Mouse (Mus musculus): ENCODE measurements around the gene Asic4. TPM values are rescaled to one million over a fixed set of nuclear protein-coding genes. Genes with fewer than 3 reads are reported as not detected.

Gene Asic4
- polyA plus RNA-seq, 1 experiment from 2014 or later: 4.6 TPM

GRCm38 (mm10) chr1:75510154-75510553, 59.9 kb downstream of the Asic4 start:
- H3K9me3 ChIP-seq (ENCODE audit: control insufficient read depth, low read length): no peaks in the 10 kb centered on the region
- H3K4me1 ChIP-seq (ENCODE audit: control insufficient read depth, insufficient read depth, low read length): peaks cover 4% of the 10 kb centered on the region
- H3K4me3 ChIP-seq (ENCODE audit: low read depth, low read length): no peak overlapping the region
- 77% methylated on average over 5 of the region's 5 CpGs for WGBS
- DNase-seq (ENCODE audit: low spot score, missing footprints) (peak; percentile 65), ATAC-seq (ENCODE audit: low FRiP score) (no peak)
- H3K4me2 ChIP-seq: no peak overlapping the region
- peaks cover 3% of the 10 kb centered on the region; the same call in 1 of the 2 replicates for H3K27me3 ChIP-seq (ENCODE audit: control insufficient read depth, insufficient read depth, low read length)
- H3K27ac ChIP-seq (ENCODE audit: low read depth, low read length): no peak overlapping the region
- no peak overlapping the region for H3K9ac ChIP-seq (ENCODE audit: low read length)
- H3K36me3 ChIP-seq (ENCODE audit: control insufficient read depth, insufficient read depth, low read length): no peaks in the 10 kb centered on the region

- WGBS: 55% methylated on average over 4 of the region's 4 CpGs
- no peaks in the 10 kb centered on the region for H3K9me3 ChIP-seq (ENCODE audit: control insufficient read depth, low read length)
- no peak overlapping the region for H3K4me3 ChIP-seq (ENCODE audit: low read depth, low read length)
- H3K9ac ChIP-seq (ENCODE audit: low read length): no peak overlapping the region
- ATAC-seq (ENCODE audit: low FRiP score) (no peak), DNase-seq (ENCODE audit: low spot score, missing footprints) (peak; percentile 70)
- H3K4me2 ChIP-seq: no peak overlapping the region
- no peak overlapping the region for H3K27ac ChIP-seq (ENCODE audit: low read depth, low read length)
- H3K27me3 ChIP-seq (ENCODE audit: control insufficient read depth, insufficient read depth, low read length): peaks cover 3% of the 10 kb centered on the region; the same call in 1 of the 2 replicates
- no peaks in the 10 kb centered on the region for H3K36me3 ChIP-seq (ENCODE audit: control insufficient read depth, insufficient read depth, low read length)
- peaks cover under 1% of the 10 kb centered on the region; the same call in 1 of the 2 replicates for H3K4me1 ChIP-seq (ENCODE audit: control insufficient read depth, insufficient read depth, low read length)
These were observed 61.4 kb downstream of the Asic4 start for GRCm38 (mm10) chr1:75511437-75512210.

GRCm38 (mm10) chr1:75512550-75512949, 62.3 kb downstream of the Asic4 start:
- Histone ChIP-seq H3K36me3 (ENCODE audit: control insufficient read depth, insufficient read depth, low read length) (no peaks in the 10 kb centered on the region), H3K4me2 (no peak overlapping the region), H3K4me1 (ENCODE audit: control insufficient read depth, insufficient read depth, low read length) (no peaks in the 10 kb centered on the region), H3K27me3 (ENCODE audit: control insufficient read depth, insufficient read depth, low read length) (no peaks in the 10 kb centered on the region; the same call in 1 of the 2 replicates), H3K9ac (ENCODE audit: low read length) (no peak overlapping the region), H3K4me3 (ENCODE audit: low read depth, low read length) (no peak overlapping the region), H3K9me3 (ENCODE audit: control insufficient read depth, low read length) (no peaks in the 10 kb centered on the region), H3K27ac (ENCODE audit: low read depth, low read length) (no peak overlapping the region)
- peak; percentile 21 for DNase-seq (ENCODE audit: low spot score, missing footprints)
- WGBS: 87% methylated on average over 3 of the region's 3 CpGs
- ATAC-seq (ENCODE audit: low FRiP score): no peak

- Histone ChIP-seq H3K9me3 (ENCODE audit: control insufficient read depth, low read length) (no peaks in the 10 kb centered on the region), H3K4me1 (ENCODE audit: control insufficient read depth, insufficient read depth, low read length) (no peaks in the 10 kb centered on the region; the same call in 1 of the 2 replicates), H3K27ac (ENCODE audit: low read depth, low read length) (no peak overlapping the region), H3K27me3 (ENCODE audit: control insufficient read depth, insufficient read depth, low read length) (no peaks in the 10 kb centered on the region), H3K4me3 (ENCODE audit: low read depth, low read length) (no peak overlapping the region), H3K9ac (ENCODE audit: low read length) (no peak overlapping the region), H3K4me2 (no peak overlapping the region), H3K36me3 (ENCODE audit: control insufficient read depth, insufficient read depth, low read length) (no peaks in the 10 kb centered on the region)
- DNase-seq (ENCODE audit: low spot score, missing footprints) (peak; percentile 68), ATAC-seq (ENCODE audit: low FRiP score) (no peak)
- 83% methylated on average over 15 of the region's 15 CpGs for WGBS
These were observed 66.6 kb downstream of the Asic4 start for GRCm38 (mm10) chr1:75516703-75517380.

GRCm38 (mm10) chr1:75517984-75518383, 67.7 kb downstream of the Asic4 start:
- DNase-seq (ENCODE audit: low spot score, missing footprints) (peak; percentile 71), ATAC-seq (ENCODE audit: low FRiP score) (no peak)
- Histone ChIP-seq H3K4me2 (no peak overlapping the region), H3K4me3 (ENCODE audit: low read depth, low read length) (no peak overlapping the region), H3K9ac (ENCODE audit: low read length) (no peak overlapping the region), H3K9me3 (ENCODE audit: control insufficient read depth, low read length) (no peaks in the 10 kb centered on the region), H3K27me3 (ENCODE audit: control insufficient read depth, insufficient read depth, low read length) (no peaks in the 10 kb centered on the region), H3K36me3 (ENCODE audit: control insufficient read depth, insufficient read depth, low read length) (no peaks in the 10 kb centered on the region), H3K4me1 (ENCODE audit: control insufficient read depth, insufficient read depth, low read length) (no peaks in the 10 kb centered on the region; the same call in 1 of the 2 replicates), H3K27ac (ENCODE audit: low read depth, low read length) (no peak overlapping the region)
- WGBS: 61% methylated on average over 3 of the region's 4 CpGs

- Histone ChIP-seq H3K36me3 (ENCODE audit: control insufficient read depth, insufficient read depth, low read length) (no peaks in the 10 kb centered on the region), H3K4me1 (ENCODE audit: control insufficient read depth, insufficient read depth, low read length) (no peaks in the 10 kb centered on the region; the same call in 1 of the 2 replicates), H3K9me3 (ENCODE audit: control insufficient read depth, low read length) (no peaks in the 10 kb centered on the region), H3K27ac (ENCODE audit: low read depth, low read length) (no peak overlapping the region), H3K9ac (ENCODE audit: low read length) (no peak overlapping the region), H3K4me3 (ENCODE audit: low read depth, low read length) (no peak overlapping the region), H3K27me3 (ENCODE audit: control insufficient read depth, insufficient read depth, low read length) (no peaks in the 10 kb centered on the region), H3K4me2 (no peak overlapping the region)
- WGBS: 98% methylated on average over 4 of the region's 4 CpGs
- ATAC-seq (ENCODE audit: low FRiP score) (no peak), DNase-seq (ENCODE audit: low spot score, missing footprints) (peak; percentile 73)
These were observed 68.2 kb downstream of the Asic4 start for GRCm38 (mm10) chr1:75518427-75518826.

GRCm38 (mm10) chr1:75519576-75519975, 69.3 kb downstream of the Asic4 start:
- Histone ChIP-seq H3K27ac (ENCODE audit: low read depth, low read length) (no peak overlapping the region), H3K4me3 (ENCODE audit: low read depth, low read length) (no peak overlapping the region), H3K36me3 (ENCODE audit: control insufficient read depth, insufficient read depth, low read length) (no peaks in the 10 kb centered on the region), H3K27me3 (ENCODE audit: control insufficient read depth, insufficient read depth, low read length) (no peaks in the 10 kb centered on the region), H3K9me3 (ENCODE audit: control insufficient read depth, low read length) (no peaks in the 10 kb centered on the region), H3K4me1 (ENCODE audit: control insufficient read depth, insufficient read depth, low read length) (no peaks in the 10 kb centered on the region; the same call in 1 of the 2 replicates), H3K4me2 (no peak overlapping the region), H3K9ac (ENCODE audit: low read length) (no peak overlapping the region)
- no peak for DNase-seq (ENCODE audit: low spot score, missing footprints)
- WGBS: 90% methylated on average over 5 of the region's 5 CpGs
- ATAC-seq (ENCODE audit: low FRiP score): no peak

GRCm38 (mm10) chr1:75521321-75522031, 71.2 kb downstream of the Asic4 start, which contains the start of gene Stk11ip:
Gene Stk11ip, plus strand, starts transcription at chr1:75521529.
- H3K9ac ChIP-seq (ENCODE audit: low read length): peak within 1 kb of the TSS; percentile 56
- peak within 1 kb of the TSS; percentile 59 for H3K4me2 ChIP-seq
- ATAC-seq (ENCODE audit: low FRiP score) (peak; percentile 98), DNase-seq (ENCODE audit: low spot score, missing footprints) (peak; percentile 100)
- no peaks in the 10 kb centered on the region for H3K36me3 ChIP-seq (ENCODE audit: control insufficient read depth, insufficient read depth, low read length)
- no peaks in the 10 kb centered on the region; the same call in 1 of the 2 replicates for H3K4me1 ChIP-seq (ENCODE audit: control insufficient read depth, insufficient read depth, low read length)
- WGBS: under 1% methylated on average over 46 of the region's 46 CpGs
- H3K27me3 ChIP-seq (ENCODE audit: control insufficient read depth, insufficient read depth, low read length): no peaks in the 10 kb centered on the region
- H3K9me3 ChIP-seq (ENCODE audit: control insufficient read depth, low read length): no peaks in the 10 kb centered on the region
- H3K4me3 ChIP-seq (ENCODE audit: low read depth, low read length): peak within 1 kb of the TSS; percentile 53
- peak within 1 kb of the TSS; percentile 76 for H3K27ac ChIP-seq (ENCODE audit: low read depth, low read length)

All from midbrain, embryonic 11.5 days (tissue).